Mouse (Mus musculus): Measurements from ENCODE around the gene Bmp8b.
"Not testable (repeated sequence)": the region's sequence is repeated elsewhere in the genome, so short reads cannot be mapped to it uniquely, and the experiment has no call there.

Bmp8b gene

GRCm38 (mm10) chr4:123111275-123111983 lies 6.5 kb downstream of the Bmp8b start:
- DNase-seq (ENCODE audit: low spot score) = not testable (repeated sequence)

DNA sequence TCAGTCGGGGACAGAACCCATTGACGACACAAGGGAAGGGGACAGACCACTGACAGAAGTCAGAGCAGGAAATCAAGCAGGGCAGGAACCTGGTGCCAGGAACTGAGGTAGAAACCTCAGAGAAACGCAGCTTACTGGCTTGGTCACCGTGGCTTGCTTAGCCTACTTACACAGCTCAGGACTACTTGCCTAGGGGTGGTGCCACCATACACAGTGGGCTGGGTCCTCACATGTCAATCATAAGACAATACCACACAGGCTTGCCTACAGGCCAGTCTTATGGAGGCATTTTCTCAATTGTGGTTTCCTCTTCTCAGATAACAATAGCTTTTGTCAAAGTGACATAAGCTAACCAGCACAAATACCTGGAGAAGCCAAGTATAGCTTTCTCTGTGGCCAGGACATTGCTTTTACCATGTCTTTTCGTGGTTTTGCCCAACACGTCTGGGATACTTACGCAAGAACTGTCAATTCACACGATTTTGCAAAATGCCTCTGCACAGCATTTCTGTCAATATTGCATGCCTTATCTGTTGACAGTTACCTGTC lies 7.3 kb downstream of the Bmp8b start:
- no peak for DNase-seq (ENCODE audit: low spot score)

DNA sequence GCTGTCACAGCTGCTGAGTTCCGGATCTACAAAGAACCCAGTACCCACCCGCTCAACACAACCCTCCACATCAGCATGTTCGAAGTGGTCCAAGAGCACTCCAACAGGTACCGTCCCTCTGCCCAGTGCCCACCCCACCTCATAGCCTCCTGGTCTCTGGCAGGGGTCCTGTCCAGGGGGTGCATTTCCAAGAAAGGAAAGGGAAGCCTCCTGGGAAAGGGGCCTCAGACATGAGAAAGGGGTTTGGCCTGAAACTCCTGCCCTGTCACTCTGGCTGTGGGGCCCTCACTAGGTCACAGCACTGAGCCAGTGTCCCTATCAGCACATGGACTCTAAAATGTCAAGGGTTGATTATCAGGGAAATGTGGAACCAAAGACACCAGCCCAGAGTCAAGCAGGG lies 9.7 kb downstream of the Bmp8b start:
- not testable (repeated sequence) for DNase-seq (ENCODE audit: low spot score)

DNA sequence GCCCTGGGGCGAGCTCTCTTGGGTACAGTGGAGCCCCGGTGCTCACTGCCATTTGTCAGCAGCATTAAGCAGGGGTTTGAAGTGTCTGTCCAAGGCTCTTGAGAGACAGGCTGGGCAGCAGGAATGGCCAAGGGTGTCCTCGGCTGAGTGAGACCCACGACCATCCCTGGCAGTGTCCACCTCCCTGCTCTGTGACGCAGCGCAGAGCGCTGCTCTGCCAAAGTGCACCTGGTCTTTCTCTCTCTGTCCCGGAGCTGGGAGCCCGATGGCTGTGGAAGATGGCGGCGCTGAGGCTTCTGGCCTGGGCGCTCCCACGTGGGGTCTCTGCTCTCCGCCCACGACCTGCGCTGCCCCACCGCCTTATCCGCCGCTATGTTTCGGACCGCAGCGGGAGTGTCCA lies 11.0 kb downstream of the Bmp8b start, which contains the start of gene Oxct2b:
Gene Oxct2b, plus strand, starts transcription at position 256 of the 400 bp plus-strand sequence.
- DNase-seq (ENCODE audit: low spot score) = no peak

GRCm38 (mm10) chr4:123116640-123117039 lies 11.7 kb downstream of the Bmp8b start:
- DNase-seq (ENCODE audit: low spot score) = not testable (repeated sequence)

- DNase-seq (ENCODE audit: low spot score) = no peak
Observed at GRCm38 (mm10) chr4:123121286-123121685, 16.3 kb downstream of the Bmp8b start.

DNA sequence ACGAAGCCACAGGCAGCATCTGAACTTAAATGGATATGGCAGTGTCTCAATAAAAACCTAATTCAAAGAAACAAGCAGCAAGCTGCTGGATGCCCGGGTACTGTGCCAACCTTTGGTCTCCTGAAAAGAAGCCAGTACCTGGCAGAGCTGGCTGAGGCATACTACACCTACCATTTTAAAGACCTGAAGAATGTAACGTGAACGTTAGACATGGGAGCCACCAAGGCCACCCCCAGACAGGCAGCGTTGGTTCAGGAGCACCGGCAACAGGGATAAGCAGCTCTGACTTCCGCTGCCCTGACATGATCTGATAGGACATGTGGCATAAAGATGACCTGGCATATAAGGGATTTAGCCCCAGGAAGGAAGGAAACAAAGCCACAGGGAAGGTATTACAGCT lies 21.7 kb downstream of the Bmp8b start:
- no peak for DNase-seq (ENCODE audit: low spot score)

- DNase-seq (ENCODE audit: low spot score) = no peak
Observed at GRCm38 (mm10) chr4:123127051-123127450, 22.1 kb downstream of the Bmp8b start.

DNA sequence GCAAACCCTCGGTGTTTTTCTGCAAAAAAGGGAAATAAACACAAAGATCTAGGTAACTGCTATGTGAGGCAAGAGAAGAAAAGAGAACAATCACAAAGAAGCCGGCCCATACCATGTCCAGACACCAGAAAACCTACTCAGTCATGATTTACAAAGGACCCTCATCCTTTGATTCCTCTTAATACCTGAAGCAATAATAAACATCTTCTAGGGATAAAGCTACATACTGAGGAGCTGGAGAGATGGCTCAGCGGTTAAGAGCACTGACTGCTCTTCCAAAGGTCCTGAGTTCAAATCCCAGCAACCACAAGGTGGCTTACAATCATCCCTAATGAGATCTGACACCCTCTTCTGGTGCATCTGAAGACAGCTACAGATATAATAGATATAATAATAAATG lies 32.6 kb downstream of the Bmp8b start:
- DNase-seq (ENCODE audit: low spot score) = no peak

DNA sequence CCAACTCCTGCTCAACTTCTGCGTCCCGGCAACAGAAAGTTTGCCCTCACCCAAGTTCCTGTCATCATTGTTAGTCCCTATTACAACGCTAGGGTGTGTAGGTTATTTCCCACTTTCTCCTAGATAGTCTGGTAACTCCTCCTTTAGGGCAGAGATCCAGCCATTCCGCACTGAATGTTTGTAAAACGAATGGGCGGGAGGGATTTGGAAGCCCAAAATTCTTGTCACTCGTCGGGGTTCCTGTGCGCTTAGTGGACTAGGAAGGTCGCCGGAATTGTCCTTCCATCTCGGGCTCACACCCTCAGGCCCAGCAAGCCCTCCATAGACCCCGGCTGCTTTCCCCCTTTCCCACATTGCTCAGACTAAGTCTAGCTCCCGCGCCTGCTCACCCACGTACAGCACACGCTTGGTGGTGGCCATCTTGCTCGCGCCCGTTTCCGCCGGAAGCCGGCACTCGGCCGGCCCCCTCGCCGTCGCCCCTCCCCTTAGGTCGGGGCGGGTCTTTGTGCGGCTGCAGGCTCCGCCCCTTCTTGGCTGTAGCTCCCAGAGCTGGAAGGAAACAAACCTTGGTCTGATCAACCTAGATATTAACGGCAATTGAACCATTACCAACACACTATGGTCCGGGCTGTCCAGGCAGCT lies 34.7 kb downstream of the Bmp8b start, which contains the start of gene Ppie:
Gene Ppie, minus strand, starts transcription at position 439 of the 642 bp plus-strand sequence.
- peak; percentile 73 for DNase-seq (ENCODE audit: low spot score)

GRCm38 (mm10) chr4:123147446-123148150 lies 42.6 kb downstream of the Bmp8b start:
- no peak for DNase-seq (ENCODE audit: low spot score)

DNA sequence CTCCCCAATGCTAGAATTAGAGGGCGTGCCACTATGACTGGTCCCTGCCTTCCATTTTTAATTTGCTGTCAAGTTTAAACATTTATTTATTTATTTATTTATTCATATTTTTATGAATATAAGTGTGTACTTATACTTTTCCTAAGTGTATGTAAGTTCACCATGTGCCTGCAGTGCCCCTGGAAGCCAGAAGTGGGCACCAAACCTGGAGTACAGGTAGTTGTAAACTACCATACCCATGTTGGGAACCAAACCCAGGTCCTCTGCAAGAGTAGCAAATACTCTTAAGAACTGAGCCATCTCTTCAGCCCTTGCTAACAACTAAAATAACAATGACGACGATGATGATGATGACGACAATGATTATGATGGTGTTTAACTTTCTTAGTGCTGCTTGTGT lies 47.0 kb downstream of the Bmp8b start:
- DNase-seq (ENCODE audit: low spot score) = no peak

DNA sequence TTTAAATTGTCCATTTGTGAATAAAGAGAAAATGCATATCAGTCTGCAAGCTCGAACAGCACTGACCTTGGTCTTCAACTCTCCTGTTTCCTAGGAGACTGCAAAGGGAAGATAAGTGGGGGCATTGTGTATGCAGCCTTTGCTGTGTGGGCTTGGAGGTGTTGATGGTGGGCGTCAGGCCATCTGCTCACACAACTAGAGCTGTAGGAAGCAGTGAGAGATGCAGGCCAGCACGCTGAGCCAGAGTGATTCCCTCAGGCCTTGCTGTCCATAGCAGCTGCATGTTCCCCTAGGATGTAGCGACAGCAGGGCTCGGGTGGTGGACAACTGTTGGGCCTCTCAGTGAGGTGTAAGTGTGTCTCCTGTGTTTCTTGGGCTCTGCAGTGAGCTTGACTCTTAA lies 48.0 kb downstream of the Bmp8b start:
- no peak for DNase-seq (ENCODE audit: low spot score)

DNA sequence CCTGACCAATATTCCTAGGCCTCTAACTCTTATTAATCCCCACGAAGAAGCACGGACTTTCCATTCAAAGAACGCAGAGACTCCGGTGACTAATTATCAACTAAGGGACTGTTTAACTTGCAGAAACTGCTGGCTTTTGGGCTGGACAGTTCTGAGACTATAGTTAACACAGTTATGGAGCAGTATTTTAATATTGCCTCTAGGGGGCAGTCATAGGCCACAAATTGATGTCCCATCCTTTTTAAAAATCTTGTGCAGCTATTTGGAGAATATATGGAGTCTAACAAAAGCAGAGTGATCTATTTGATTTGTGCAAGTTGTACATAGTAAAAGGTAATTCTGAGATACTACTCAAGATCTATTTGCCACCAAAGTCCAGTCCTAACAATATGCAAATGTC lies 50.0 kb downstream of the Bmp8b start:
- peak; percentile 8 for DNase-seq (ENCODE audit: low spot score)

DNA sequence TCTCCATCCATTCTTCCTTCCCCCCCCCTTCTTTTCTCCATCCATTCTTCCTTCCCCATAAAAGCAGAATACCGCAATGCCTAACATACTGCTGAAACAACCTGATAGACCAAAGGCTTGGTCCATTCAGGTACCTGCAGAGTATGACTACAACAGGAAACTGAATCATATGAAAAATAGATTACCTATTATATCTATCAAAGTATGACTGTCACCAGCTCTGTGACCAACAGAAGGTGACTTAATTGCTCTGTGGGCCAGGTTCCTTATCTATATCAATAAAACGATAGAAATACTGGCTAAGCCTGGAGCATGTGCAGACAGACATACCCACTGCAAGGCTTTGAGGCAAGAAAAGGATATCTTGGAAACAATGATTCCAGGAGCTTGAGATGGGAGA lies 50.5 kb downstream of the Bmp8b start:
- no peak for DNase-seq (ENCODE audit: low spot score)

- no peak for DNase-seq (ENCODE audit: low spot score)
Observed at GRCm38 (mm10) chr4:123155840-123156239, 50.9 kb downstream of the Bmp8b start.

GRCm38 (mm10) chr4:123160571-123160970 lies 55.6 kb downstream of the Bmp8b start:
- DNase-seq (ENCODE audit: low spot score) = no peak

GRCm38 (mm10) chr4:123161251-123161650 lies 56.3 kb downstream of the Bmp8b start:
- DNase-seq (ENCODE audit: low spot score) = not testable (repeated sequence)

GRCm38 (mm10) chr4:123162305-123162917 lies 57.4 kb downstream of the Bmp8b start:
- no peak for DNase-seq (ENCODE audit: low spot score)

GRCm38 (mm10) chr4:123164157-123164556 lies 59.2 kb downstream of the Bmp8b start:
- no peak for DNase-seq (ENCODE audit: low spot score)

GRCm38 (mm10) chr4:123171811-123172210 lies 66.8 kb downstream of the Bmp8b start:
- DNase-seq (ENCODE audit: low spot score) = no peak

Data from urinary bladder, postnatal 25 days (tissue).